Mouse (Mus musculus) MEL-GATA-1-ER (cell line): ENCODE measurements around the gene Foxp4.

Experiments
- DNase-seq: peaks from one replicate; pipeline ENCODE4 v3.0.0-alpha.2; 2012; ENCODE audit warnings: low read depth; ENCODE audit errors: extremely low read depth

Foxp4 gene

DNA sequence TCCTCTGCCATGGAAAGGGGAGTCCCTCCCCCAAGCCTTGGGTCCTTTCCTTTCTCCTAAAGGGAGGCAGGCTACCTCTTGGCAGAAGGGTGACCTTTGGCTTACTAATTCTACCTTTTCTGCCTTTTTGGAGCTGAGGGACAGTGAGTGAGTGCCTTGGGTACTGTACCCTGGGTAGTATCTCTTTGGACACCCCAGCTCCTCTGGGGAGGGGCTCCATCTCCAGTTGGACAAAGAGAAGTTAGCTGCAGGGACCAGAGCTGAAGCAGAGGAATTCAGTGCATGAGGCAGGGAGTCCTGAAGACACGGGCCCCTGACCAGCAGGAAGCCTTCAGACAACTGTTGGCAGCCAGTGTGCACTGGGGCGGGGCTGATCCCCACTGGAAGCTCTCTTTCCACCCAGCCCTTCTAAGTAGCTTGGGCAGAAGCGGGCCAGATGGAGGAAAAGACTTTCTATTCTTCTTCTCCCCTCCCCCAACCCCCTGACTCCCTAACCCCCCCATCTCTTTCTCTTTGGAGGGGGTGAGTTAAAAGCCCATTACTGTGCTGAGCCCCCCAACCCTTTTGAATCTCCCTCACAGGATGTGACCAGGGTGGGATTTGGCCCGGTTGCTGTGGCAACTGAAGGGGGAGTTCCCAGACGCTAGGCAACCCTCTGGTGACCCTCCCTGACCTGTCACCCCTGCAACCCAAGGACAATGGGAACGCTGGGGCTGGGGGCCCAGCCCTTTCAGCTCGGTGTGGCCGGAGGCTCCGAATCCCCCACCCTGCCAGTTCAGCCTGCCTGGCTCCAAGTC lies 26.3 kb downstream of the Foxp4 start:
- no peak for DNase-seq

DNA sequence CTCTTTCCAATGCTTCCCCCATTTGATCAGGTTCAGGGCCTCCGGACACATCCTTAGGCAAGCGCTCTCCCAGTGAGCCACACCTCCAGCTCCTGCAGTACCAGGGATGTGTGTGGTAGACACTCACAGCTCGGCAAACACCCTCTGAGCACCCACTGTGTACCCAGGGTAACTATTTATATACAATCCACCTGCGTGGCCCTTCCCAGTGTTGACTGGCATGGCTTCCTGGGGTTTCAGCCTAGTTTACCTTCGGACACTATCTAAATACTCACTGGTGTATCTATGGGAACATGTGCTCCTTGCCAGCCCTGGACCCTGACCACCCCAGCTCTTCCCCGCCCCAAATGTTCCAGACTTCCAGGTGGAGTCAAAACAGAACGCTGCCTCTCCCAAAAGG lies 34.7 kb downstream of the Foxp4 start:
- no peak for DNase-seq

DNA sequence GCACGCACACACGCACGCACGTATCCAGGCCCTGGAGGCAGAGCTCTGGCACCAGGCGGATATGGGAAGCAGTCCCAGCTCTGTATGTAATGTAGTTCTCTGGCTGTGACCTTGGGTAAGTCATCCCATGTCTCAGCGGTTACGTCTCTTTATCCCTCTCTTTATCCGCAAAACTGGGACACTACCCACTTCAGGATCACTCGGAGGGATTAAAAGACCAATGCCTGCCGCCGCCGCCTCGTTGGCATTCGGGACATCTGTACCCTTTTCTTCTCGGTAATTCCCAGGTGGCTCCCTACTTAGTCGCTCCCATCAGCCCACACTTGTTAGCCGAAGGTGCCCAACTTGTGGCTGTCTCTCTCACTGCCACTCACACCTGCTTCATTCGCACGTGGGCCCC lies 35.2 kb downstream of the Foxp4 start:
- DNase-seq = no peak

DNA sequence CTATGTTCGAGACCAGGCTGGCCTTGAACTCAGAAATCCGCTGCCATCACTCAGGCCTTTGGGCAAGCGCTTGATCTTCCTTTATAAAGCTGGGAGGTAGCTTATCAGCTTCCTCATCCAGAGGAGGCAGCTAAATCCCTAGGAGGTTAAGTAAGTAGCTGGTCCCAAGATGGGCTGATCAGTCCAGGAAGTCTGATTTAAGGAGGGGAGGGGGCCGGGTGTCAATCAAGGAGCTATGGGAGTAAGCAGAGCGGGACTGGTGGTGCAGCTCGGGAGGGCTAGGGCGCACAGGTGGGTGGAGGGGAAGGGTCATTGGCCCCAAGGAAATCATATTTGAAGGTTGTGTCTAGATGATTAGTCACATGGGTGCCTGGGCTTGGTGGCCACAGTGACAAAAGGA lies 35.8 kb downstream of the Foxp4 start:
- DNase-seq = no peak

DNA sequence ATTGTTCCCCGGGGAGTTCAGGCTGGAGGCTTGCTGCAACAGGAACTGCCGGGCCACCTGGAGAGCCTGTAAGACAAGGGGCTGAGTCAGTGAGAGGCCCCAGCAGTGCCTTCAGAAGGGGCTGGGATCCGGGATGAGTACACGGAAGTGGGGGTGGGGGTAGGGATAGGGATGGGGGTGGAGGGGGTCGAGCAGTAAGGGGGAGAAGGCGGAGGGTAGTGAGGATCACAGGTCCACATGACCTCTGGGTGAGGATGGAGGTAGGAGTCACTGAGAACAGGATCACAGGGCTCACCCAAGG lies 36.3 kb downstream of the Foxp4 start:
- no peak for DNase-seq

DNA sequence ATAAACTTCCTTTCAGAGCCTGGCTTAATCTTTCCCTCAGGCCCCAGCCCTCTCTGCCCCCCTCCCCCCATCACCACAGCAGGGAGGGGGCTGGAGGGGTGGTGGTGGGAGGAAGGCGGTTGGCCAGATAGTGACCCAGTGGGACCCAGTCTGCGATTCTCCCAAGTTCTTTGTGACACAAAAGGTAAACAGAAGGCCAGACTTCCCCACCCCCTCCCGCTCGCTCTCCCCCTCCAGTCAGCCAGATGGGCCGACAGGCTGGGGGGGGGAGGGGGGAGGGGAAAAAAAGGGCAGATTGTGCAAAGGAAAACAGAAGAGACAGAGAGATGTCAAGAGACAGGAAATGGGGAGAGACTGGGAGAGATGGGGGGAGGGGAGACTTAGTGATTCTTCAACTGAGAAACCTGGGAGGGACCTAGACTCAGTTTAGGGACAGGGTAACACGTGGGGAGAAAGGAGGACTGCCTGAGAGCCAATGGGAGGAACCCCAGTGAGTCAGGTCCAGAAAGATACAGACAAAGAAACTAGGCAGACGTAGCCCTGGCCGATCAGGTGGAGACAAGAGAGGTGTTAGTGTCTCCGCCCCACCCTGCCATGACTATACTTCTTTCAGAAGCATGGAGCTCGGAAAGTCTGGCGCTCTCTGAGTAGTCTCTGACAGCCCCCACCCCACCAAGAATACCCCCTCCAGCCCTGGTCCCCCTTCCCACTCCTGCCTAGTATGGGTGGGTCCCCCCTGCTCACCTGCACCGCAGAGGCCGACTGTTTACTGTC lies 36.9 kb downstream of the Foxp4 start:
- no peak for DNase-seq

DNA sequence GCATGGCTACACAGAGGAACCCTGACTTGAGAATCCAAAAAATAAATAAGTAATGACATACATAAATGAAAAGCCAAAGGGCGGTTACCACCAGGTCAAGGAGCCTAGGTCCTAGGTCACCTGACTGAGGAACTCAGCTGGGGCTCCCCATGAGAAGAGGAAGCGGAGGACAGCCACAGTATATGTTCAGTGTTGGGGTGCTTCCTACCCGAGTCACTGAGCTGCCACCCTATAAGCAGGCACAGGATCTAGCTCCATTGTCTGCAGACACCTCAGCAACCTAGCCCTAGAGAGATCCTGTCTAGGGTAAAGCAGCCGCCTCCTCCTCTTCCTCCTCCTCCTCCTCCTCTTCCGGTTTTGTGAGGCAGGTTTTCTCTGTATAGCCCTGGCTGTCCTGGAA lies 41.3 kb downstream of the Foxp4 start:
- DNase-seq = peak; percentile 23

DNA sequence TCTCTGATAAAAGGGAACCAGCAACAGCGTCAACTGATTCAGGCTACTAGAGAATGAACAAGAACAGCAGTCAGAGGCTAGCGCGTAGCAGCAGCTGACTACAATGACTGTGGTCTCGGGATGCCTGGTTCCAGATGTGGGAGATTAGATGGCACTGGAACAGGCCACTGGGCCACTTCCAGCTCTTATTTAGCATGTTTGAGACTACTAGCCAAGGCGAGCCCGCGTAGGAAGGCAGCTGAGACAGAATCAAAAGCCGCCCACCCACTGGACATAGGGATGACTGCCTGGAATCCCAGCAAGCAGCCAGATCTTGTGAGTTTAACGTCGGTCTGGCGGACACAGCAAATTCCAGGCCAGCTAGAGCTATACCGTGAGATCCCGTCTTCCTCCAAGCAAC lies 43.1 kb downstream of the Foxp4 start:
- no peak for DNase-seq

DNA sequence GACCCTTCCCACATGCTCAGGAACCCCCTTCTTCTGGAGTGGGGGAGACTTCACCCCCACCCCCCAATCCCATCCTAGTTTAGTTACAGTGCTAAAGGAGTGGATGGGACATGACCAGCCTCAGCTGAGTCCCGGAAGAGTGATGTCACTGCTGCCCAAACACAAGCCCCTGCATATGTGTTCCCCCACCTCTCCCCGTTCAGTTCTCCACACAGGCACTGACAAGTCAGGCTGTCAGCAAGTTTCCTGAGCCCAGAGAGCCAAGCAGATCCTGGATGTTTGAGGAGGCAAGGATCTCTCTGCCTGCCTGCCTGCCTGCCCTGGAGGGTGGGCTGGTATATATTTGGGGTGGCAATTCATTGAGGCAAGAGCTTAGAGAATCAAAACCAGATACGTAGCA lies 45.2 kb downstream of the Foxp4 start:
- no peak for DNase-seq

DNA sequence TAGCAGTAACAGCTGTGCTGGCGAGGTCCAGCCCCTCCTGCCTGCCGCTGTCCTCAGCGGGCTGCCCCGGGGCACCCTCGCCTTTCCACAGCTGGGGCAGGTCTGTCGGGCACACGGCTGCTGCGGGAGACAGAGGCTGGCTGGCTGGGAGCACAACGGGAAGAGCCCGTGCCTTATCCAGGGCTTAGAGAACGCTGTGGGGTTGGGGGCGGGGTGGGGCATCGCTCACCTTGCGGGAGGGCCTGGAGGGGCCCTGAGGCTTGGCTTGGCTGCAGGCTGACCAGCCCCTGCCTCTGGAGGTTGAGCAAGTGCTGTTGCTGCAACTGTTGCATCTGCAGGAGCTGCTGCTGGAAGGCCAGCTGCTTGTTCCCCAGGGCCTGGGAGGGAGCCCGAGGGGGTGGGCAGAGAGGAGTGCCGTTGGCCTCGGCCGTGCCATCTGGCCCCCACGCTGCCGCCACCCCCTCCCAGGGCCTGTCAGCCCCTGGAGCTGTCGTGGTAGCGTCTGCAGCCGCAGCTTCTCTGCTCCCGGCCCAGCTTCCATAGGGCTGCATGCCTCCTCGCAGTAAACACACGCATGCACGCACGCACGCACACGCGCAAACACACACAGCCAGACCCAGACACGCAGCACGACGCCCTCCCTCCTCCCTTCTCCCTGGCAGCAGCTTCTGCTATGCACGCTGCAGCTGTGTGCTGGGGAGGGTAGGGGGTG lies 45.9 kb downstream of the Foxp4 start:
- no peak for DNase-seq

DNA sequence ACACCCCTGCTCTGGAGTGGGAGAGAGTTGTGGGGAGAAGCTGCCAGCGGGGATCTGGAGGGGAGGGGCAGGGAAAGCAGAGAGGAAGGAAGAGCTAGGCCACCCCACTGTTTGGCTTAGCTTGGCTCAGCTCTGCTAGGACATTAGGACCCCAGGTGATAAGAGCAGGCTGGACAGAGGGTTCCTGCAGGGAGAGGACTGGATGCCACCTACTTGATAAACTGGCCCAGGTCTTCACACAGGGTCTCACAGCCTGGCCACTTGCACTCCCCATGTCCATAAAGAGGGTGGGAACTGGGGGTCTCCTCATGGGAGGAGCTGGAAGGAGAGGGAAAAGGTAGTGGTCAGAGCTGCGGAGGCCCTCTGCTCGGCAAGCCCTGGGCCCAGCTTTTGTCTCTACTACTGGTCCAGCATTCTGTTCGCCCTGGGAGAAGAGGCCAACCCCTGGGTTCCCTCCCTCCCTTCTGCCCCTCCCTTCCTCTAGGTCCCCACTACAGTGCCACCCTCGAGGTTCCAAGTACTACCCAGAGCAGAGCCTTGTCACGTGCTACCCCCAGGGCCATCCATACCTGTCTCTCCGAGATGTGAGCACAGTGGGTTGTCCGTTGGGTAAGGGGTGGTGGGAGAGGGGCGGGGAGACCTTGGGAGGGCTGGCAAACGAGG lies 46.6 kb downstream of the Foxp4 start:
- DNase-seq = no peak

DNA sequence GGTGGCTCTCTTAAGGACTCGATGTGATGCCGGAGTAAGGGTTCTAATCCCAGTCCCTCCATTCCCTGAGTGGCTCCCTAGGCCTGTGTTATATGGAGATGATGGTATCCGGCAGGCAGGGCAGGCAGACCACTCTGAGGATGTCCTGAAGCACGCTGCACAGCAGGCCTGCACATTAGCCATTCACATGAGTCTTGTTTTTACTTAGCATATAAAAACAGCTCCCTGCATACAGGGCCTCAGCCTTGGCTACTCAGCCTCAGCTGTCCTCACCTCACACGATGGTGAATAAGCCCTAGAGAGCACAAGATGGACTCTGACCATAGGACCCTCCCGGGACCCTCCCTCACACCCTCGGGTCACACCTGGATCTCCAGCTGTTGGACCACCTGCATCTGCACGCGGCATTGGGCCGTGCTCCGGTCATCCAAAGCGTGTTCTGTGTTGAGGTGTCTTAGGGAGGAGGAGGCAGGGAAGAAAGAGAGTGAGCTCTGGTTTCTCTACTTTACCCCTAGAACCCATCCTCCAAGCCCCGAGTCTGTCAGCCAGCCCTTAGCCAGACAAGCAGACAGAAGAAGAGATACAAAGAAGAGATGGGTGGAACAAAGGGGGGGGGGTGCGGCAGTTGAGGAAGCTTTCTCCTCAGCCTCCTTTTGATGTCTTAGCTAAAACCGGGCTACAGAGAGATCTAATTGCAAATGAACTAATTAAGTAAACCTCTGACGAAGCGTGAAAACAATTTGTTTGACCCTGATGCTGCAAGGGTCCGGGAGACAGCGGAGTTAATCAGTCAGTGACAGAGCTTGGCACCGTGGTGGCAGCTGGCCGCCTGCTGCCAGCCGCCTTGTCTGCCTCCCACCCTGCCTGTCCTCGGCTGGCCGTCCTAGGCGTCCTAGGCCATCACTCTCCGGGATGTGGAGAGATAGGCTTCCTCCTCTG lies 47.4 kb downstream of the Foxp4 start:
- DNase-seq = no peak

DNA sequence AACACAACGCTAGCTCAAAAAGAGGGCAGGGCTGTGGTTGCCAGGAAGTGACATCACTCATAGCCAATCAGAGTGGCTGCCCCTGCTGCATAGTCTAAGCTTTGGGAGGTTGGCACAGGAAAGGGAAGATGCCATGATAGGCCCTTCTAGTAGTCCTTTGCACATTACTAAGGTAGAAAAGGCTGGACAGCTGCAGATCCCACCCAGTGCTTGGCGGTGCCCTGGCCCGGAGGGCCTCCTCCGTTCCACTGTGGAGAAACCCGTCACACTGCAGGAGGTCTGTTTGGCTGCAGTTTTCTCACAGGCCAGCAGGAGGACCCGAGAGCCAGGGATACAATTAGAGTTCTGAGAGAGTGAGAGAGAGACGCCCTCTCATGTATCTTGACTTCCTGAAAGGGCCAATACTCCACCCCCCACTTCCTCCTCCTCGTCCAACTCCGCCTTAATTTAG lies 51.1 kb downstream of the Foxp4 start:
- peak; percentile 80 for DNase-seq

DNA sequence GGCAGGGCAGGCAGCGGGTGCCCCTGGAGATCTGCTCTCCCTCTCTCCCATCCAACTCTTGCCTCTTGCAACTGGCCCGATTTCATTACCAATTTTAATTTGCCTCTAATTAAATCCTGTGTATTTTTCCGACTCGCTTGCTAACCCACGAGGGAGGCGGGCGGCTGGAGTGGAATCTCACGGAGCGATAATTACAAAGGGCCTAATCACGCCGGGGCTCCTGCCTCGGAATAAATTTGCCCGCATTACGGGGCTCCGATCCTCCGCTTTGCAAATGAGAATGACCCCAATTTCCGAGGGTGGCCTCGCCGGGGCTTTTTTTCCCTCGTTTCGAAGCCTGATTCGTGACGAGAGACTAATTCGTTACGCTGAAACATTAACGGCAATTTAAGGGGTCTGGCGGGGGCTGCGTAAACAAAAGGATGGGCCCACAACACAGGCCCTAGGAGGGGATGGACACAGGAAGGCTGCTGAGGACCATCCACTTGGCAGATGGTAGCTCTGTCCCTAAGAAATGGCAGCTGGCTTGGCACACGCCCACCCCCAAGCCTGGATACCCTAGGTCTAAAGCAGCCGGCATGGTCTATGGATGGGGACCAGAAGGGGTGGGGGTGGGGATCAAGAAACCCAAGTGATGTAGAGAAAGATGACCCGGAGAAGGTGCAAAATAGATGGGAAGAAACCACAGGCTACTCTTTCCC lies 52.0 kb downstream of the Foxp4 start:
- no peak for DNase-seq

DNA sequence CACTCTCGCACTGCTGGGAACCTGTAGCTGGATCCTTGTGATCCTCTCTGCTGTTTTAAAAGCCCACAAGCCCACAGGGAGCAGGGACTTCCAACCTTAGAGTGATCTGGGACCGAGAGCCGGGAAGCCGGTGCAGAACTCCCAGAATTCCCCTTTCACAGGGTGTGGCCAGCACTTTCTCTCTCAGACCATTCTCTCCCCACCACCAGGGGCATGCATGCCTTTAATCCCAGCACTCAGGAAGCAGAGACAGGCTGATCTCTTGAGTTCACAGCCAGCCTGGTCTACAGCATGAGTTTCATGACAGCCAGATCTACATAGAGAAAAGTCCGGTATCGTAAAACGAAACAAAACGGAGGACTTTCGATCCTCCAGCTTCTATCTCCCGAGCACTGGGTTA lies 54.6 kb downstream of the Foxp4 start:
- DNase-seq = no peak

DNA sequence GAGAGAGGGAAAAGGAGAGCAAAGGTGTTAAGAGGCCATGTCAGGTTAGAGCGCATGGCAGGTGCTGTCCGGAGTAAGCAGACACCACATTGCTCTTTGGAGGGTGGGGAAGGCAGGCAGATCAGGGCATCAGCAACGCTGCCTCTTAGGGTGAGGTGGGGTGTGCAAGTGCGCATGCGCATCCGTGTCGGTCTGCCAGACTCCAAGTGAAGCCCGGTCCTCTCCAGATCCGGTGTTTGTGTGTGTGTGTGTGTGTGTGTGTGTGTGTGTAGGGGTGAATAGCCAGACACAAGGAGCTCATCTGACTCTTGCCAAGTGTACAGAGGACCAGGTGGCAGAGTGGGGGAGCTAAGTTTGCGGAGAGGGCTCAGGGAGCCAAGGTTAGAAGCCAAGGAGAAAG lies 58.4 kb downstream of the Foxp4 start:
- DNase-seq = no peak

DNA sequence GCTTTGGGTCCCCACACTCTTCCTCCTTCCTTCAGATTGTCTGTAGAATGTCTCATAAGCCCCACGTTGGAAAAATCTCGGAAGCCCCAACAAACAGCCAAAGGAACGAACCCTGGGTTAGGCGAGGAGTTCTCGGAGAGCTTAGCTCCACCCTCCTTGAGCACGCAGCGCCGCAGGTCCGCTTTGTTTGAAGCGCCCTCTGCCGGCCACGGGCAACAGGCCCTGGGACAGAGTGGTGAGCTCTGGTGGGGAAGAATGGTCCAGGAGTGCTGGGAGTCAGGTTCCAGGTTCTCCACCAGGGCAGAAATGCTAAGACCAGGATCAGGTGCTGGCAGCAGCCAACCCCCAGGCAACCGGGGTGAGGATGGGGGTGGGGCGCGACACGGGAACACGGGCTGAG lies 59.9 kb downstream of the Foxp4 start:
- DNase-seq = peak; percentile 44

DNA sequence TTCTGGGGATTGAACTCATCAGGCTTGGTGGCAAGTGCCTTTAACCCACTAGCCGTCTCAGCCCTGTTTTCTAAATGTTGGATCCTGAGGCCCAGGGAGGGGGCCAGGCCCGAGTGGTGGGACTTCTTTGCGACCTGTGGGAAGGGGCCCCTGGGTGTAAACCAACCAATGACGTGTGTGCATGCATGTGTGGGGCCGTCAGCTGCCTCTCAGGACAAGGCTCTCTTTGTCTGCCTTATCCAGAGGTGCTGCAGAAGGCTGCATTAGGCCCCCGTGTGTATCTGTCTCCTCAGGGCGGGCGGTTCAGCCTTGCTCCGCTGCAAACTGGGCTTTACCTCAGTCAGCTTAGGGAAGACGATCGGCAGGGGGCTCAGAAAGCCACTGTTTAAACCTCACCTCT lies 61.0 kb downstream of the Foxp4 start:
- DNase-seq = no peak

DNA sequence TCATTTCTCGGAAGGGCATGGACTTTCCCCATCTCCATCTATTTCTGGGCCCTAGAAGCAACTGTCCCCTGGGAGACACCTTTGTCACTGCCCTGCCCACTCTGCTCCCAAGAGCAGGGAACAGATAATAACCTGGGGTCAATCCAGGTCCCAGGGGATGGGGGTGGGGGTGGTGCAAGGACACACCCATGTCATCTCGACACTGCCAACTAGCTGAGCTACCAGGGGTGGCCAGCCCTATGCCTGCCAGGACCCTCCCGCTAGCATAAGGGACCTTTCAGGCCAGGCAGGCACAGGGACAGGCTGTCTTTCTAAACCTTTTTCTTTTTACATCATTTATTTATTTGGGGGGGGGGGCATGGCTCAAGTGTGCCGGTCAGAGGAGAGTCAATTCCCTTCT lies 61.4 kb downstream of the Foxp4 start:
- DNase-seq = no peak

DNA sequence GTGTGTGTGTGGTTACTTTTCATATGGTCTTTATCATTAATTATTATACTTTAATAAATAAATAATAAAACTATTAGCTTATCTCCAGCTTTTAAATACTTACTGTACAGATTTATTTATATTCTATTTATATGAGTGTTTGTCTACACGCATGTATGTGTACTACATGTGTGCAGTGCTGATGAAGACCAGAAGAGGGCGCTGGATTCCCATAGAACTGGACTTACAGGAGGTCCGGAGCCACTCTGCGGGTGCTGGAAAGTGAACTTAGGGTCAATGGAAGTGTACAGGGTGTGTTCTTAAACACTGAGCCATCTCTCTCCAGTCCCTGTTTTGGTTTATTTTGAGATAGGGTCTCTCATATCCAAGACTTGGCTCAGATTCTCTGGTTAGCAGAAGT lies 68.9 kb downstream of the Foxp4 start:
- no peak for DNase-seq
